Mouse (Mus musculus) heart, embryonic 10.5 days (tissue): ENCODE results near the gene Ccl26. TPM values are rescaled to one million over a fixed set of nuclear protein-coding genes. Genes with fewer than 3 reads are reported as not detected.

ENCODE experiments used
- DNase-seq: peaks from one replicate; pipeline ENCODE4 v3.0.0-alpha.2; 2017; ENCODE audit warnings: low spot score
- H3K27ac ChIP-seq: fragments of 300-500 bp; sonication (generic); 2 replicates; pipeline ENCODE4 v1.5.1; 2016; ENCODE audit warnings: mild to moderate bottlenecking
- H3K27me3 ChIP-seq: fragments of 300-500 bp; sonication (generic); 2 replicates; pipeline ENCODE4 v1.6.1; 2016; ENCODE audit warnings: mild to moderate bottlenecking; ENCODE audit not compliant: poor library complexity, insufficient read depth, severe bottlenecking
- H3K36me3 ChIP-seq: fragments of 300-500 bp; sonication (generic); 2 replicates; pipeline ENCODE4 v1.6.1; 2016; ENCODE audit warnings: mild to moderate bottlenecking, moderate library complexity
- H3K4me1 ChIP-seq: fragments of 300-500 bp; sonication (generic); 2 replicates; pipeline ENCODE4 v1.6.1; 2016; ENCODE audit warnings: mild to moderate bottlenecking
- H3K4me3 ChIP-seq: fragments of 300-500 bp; sonication (generic); 2 replicates; pipeline ENCODE4 v1.5.1; 2016; ENCODE audit warnings: mild to moderate bottlenecking, moderate library complexity
- H3K9me3 ChIP-seq: fragments of 300-500 bp; sonication (generic); 2 replicates; pipeline ENCODE4 v1.6.1; 2016; ENCODE audit warnings: mild to moderate bottlenecking, moderate library complexity
- WGBS: fragments of 180-500 bp; shearing (Covaris S2); methylation state at CpG from one replicate; pipeline ENCODE4 v1.1.7; 2016; 5-methylcytosine and 5-hydroxymethylcytosine counted together
- polyA plus RNA-seq: library from polyadenylated mRNA; unstranded; fragments of >200 nt; fragmentation: Nextera tagmentation; extraction: Ambion mirVana; gene quantifications from 2 replicates; pipeline ENCODE4 v1.2.1, GENCODE M21; 2016

Gene Ccl26
- polyA plus RNA-seq, 1 experiment from 2014 or later: not detected

DNA sequence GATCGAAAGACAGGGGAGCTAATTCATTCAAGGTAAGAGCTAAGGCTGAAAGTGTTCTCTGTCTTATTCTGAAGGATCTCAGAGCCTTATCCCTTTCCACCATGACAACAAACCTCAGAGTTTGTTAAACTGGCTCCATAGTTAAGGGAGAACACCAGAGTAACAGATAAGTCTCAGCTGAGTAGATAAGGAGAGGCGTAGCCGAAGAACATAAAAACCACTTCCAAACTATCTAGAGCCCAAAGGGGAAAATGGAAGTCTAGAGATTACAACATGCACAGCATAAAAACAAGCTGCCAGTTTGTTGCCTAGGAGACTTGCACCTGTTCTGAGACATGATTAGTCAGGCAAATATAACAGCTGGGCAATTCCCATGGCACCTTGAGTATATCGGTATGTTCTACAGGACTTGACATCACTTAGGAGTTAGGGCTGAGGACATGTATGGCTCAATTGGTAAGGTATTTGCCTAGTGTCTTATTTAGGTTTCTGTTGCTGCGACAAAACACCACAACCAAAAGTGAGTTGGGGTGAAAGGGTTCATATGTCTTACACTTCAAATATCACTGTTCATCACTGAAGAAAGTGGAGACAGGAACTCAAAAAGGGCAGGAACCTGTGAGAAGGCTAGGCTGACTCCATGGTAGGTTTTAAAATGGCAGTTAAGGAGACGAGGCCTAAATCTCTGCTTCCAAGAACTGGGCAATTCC is 4.3 kb upstream of the Ccl26 start:
- Histone ChIP-seq H3K27me3 (no peaks in the 10 kb centered on the region), H3K36me3 (no peaks in the 10 kb centered on the region), H3K27ac (no peak overlapping the region), H3K4me1 (no peaks in the 10 kb centered on the region), H3K4me3 (no peak overlapping the region), H3K9me3 (no peaks in the 10 kb centered on the region)
- WGBS: 74% methylated on average over 6 of the region's 6 CpGs
- DNase-seq: no peak

GRCm38 (mm10) chr5:135557671-135558070 is 5.7 kb downstream of the Ccl26 start:
- Histone ChIP-seq H3K4me1 (peaks cover 4% of the 10 kb centered on the region; the same call in 1 of the 2 replicates), H3K27me3 (no peaks in the 10 kb centered on the region), H3K27ac (peak overlapping the region; percentile 44; the same call in 1 of the 2 replicates), H3K9me3 (no peaks in the 10 kb centered on the region), H3K36me3 (no peaks in the 10 kb centered on the region), H3K4me3 (no peak overlapping the region)
- WGBS: 63% methylated on average over 3 of the region's 3 CpGs
- DNase-seq: no peak

DNA sequence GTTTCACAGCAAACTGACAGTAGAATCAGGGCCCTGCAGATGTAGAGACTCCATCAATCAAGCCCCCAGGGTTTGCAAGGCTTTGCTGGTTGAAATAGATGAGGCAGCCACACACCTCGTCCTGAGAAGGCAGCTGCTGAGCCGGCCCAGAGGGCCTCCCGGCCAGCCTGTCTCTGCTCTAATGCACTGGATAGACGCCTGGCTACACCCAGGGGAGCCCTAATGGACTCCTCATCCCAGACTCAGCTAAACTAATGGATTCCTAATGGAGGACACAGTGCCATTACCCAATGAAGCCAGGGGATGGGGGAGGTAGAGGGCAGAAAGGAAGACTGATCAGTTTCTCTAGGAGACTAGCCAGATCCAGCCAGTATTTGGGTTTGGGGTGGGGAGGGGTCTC is 6.3 kb downstream of the Ccl26 start:
- Histone ChIP-seq H3K9me3 (no peaks in the 10 kb centered on the region), H3K4me3 (no peak overlapping the region), H3K36me3 (no peaks in the 10 kb centered on the region), H3K27ac (no peak overlapping the region), H3K27me3 (no peaks in the 10 kb centered on the region), H3K4me1 (peaks cover 4% of the 10 kb centered on the region; the same call in 1 of the 2 replicates)
- 36% methylated on average over 4 of the region's 4 CpGs for WGBS
- DNase-seq: no peak

GRCm38 (mm10) chr5:135556259-135556658 is 7.1 kb downstream of the Ccl26 start:
- Histone ChIP-seq H3K4me3 (no peak overlapping the region), H3K27me3 (no peaks in the 10 kb centered on the region), H3K4me1 (peaks cover 4% of the 10 kb centered on the region; the same call in 1 of the 2 replicates), H3K9me3 (no peaks in the 10 kb centered on the region), H3K27ac (0 out of 2 replicates have a peak overlapping the region, but pooled peaks have one; percentile 16), H3K36me3 (no peaks in the 10 kb centered on the region)
- 71% methylated on average over 4 of the region's 4 CpGs for WGBS
- DNase-seq: no peak

GRCm38 (mm10) chr5:135551591-135551990 is 11.8 kb downstream of the Ccl26 start:
- Histone ChIP-seq H3K36me3 (no peaks in the 10 kb centered on the region), H3K27ac (no peak overlapping the region), H3K9me3 (no peaks in the 10 kb centered on the region), H3K4me3 (no peak overlapping the region), H3K27me3 (no peaks in the 10 kb centered on the region; the same call in 1 of the 2 replicates), H3K4me1 (no peaks in the 10 kb centered on the region)
- 59% methylated on average over 3 of the region's 3 CpGs for WGBS
- DNase-seq: no peak

DNA sequence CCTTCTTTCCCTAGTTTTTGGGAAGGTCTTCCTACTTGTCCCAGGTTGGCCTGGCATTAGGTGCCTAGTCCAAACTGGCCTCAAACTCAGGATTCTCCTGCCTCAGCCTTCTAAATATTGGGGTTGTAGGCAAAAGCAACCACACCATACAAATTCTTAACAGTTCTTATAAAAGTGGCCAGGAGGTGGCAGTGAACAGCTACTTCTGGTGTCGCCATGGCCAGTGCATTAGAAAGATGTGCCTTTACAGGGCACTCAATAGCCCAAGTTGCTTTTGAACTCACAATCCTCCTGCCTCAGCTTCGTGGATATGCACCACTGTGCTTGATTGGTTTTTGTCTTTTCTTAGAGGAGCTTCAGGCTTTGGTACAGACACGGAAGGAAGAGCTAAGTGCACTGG is 12.5 kb downstream of the Ccl26 start:
- H3K4me3 ChIP-seq: no peak overlapping the region
- no peaks in the 10 kb centered on the region; the same call in 1 of the 2 replicates for H3K27me3 ChIP-seq
- H3K4me1 ChIP-seq: peaks cover under 1% of the 10 kb centered on the region; the same call in 1 of the 2 replicates
- H3K36me3 ChIP-seq: no peaks in the 10 kb centered on the region
- H3K27ac ChIP-seq: no peak overlapping the region
- 26% methylated on average over 3 of the region's 3 CpGs for WGBS
- no peak for DNase-seq
- no peaks in the 10 kb centered on the region for H3K9me3 ChIP-seq

- Histone ChIP-seq H3K36me3 (no peaks in the 10 kb centered on the region), H3K27me3 (no peaks in the 10 kb centered on the region; the same call in 1 of the 2 replicates), H3K4me1 (peaks cover 13% of the 10 kb centered on the region), H3K9me3 (no peaks in the 10 kb centered on the region), H3K4me3 (no peak overlapping the region), H3K27ac (no peak overlapping the region)
- no peak for DNase-seq
- WGBS: 84% methylated on average over 2 of the region's 2 CpGs
These were observed 15.4 kb downstream of the Ccl26 start for GRCm38 (mm10) chr5:135547990-135548389.

DNA sequence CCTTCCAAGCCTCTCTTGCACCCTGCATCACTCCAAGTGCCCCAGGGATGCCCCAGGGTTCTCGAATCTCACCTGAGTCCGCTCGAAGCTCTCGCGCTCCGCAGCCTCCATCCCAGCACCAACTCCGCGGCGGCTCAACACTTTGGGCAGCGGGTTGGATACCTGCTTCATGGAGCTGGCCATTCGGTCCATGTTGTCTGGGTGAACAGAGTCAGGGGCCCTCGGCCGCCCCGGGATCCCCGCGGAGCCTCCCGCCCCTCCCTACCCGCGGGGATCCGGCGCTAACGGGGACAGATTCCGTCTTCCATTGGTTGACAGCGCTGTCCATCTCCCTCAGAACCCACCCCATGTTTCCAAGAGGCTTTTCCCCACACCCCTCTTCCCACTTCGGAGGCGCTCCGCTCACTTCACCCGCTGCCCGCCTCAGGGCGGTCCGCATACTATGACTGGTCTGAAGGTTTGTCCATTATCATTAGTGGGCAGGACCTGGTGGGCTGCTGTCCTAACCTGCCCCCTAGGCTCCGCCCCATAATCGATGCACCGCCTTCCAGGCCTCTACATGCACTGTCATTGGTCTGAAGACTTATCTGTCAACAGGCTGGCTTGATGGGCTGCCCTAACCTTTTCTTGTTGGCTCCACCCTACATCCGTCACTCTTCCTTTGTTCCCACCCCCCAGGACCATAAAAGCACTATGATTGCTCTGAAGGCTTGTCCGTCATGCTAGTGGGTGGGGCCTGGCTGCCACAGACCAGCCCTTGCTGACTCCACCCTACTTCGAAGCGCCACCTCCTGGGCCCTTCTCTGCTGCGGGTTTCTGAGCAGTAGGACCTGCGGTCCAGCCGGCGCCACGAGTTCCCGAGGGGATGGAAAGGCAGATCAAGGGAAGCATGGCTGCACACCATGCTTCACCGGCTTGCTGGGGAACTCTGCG is 18.2 kb downstream of the Ccl26 start, which contains the start of gene Hip1:
Gene Hip1, minus strand, starts transcription at position 256 of the 933 bp plus-strand sequence.
- peak; percentile 100 for DNase-seq
- Histone ChIP-seq H3K36me3 (no peaks in the 10 kb centered on the region), H3K9me3 (no peaks in the 10 kb centered on the region), H3K27me3 (no peaks in the 10 kb centered on the region; the same call in 1 of the 2 replicates), H3K4me1 (peaks cover 13% of the 10 kb centered on the region), H3K4me3 (peak within 1 kb of the TSS; percentile 82), H3K27ac (peak within 1 kb of the TSS; percentile 80)
- WGBS: under 1% methylated on average over 46 of the region's 46 CpGs

DNA sequence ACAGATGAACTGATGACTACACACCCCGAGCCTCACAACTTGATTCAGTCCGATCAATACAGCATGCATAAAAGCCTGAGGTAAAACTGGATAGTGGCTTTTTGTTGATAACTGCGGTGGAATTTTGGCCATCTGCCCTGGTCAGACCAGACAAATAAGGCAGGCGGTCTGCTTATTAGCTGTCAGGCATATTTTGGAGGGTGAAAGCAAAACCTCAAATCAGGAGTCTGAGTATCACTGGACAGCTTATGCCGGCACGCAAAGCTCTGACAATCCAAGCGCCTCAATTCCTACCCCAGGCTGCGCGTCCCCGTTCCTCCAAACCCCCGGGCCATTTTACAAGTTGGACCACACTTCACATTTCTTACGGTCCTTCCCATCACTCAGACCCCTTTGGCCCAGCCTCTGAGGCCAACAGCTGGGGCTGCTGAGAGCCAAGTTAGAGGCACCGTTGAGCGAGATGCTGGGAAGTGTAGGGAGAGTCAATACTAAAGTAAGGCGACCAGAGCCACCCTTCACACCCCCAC is 19.3 kb downstream of the Ccl26 start:
- DNase-seq: no peak
- no peaks in the 10 kb centered on the region for H3K36me3 ChIP-seq
- peak overlapping the region; percentile 82 for H3K4me3 ChIP-seq
- peak overlapping the region; percentile 80 for H3K27ac ChIP-seq
- no peaks in the 10 kb centered on the region for H3K9me3 ChIP-seq
- no peaks in the 10 kb centered on the region; the same call in 1 of the 2 replicates for H3K27me3 ChIP-seq
- H3K4me1 ChIP-seq: peaks cover 13% of the 10 kb centered on the region
- WGBS: 5% methylated on average over 15 of the region's 15 CpGs

GRCm38 (mm10) chr5:135537794-135538214 is 25.6 kb downstream of the Ccl26 start:
- Histone ChIP-seq H3K27me3 (no peaks in the 10 kb centered on the region), H3K4me3 (no peak overlapping the region), H3K36me3 (no peaks in the 10 kb centered on the region), H3K27ac (no peak overlapping the region), H3K9me3 (no peaks in the 10 kb centered on the region), H3K4me1 (peaks cover 4% of the 10 kb centered on the region; the same call in 1 of the 2 replicates)
- 77% methylated on average over 10 of the region's 10 CpGs for WGBS
- no peak for DNase-seq

GRCm38 (mm10) chr5:135537326-135537725 is 26.0 kb downstream of the Ccl26 start:
- H3K9me3 ChIP-seq: no peaks in the 10 kb centered on the region
- 63% methylated on average over 4 of the region's 4 CpGs for WGBS
- DNase-seq: no peak

GRCm38 (mm10) chr5:135535867-135536266 is 27.5 kb downstream of the Ccl26 start:
- H3K4me3 ChIP-seq: no peak overlapping the region
- H3K27ac ChIP-seq: no peak overlapping the region
- no peaks in the 10 kb centered on the region for H3K9me3 ChIP-seq
- no peaks in the 10 kb centered on the region for H3K27me3 ChIP-seq
- no peak for DNase-seq
- H3K4me1 ChIP-seq: peaks cover 11% of the 10 kb centered on the region; the same call in 1 of the 2 replicates
- peaks cover 3% of the 10 kb centered on the region; the same call in 1 of the 2 replicates for H3K36me3 ChIP-seq

More at GRCm38 (mm10) chr5:135537326-135537725, 26.0 kb downstream of the Ccl26 start:
- Histone ChIP-seq H3K27ac (no peak overlapping the region), H3K36me3 (no peaks in the 10 kb centered on the region), H3K27me3 (no peaks in the 10 kb centered on the region), H3K4me1 (peaks cover 5% of the 10 kb centered on the region; the same call in 1 of the 2 replicates), H3K4me3 (no peak overlapping the region)
